Mouse (Mus musculus) E14TG2a.4 (cell line): ENCODE results near the gene Rnf183.

Experiments used
- CTCF ChIP-seq: conservative IDR thresholded peaks from 2 replicates; pipeline ENCODE4 v1.5.1; 2014; ENCODE audit warnings: low read length
- POU5F1 ChIP-seq: IDR thresholded peaks from 2 replicates; pipeline ENCODE4 v1.6.1; 2014; ENCODE audit warnings: low read length, borderline replicate concordance

DNA sequence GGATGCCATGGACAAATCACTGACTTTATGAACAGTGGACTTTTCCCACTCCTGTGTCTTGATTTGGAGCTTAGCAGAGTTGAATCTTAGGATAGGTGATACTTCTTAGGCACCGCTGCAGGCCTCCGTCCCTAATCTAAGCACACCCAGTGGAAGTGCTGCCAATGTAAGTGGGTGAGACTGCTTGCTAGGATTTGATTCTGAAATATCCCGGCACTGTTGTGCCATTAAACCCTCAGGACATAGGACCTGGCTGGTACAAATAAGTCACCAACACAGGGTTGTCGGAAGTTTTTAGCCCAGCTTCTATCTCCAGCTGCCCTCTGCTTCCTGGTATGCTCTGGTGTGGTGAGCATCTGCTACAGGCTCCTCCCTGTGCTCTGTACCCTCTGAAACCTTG, 9.2 kb downstream of the Rnf183 start:
- TF ChIP-seq CTCF, result no peak
- TF ChIP-seq POU5F1, result no peak
